Mouse (Mus musculus): ENCODE measurements around the gene Olfr812. TPM values are rescaled to one million over a fixed set of nuclear protein-coding genes. Genes with fewer than 3 reads are reported as not detected.
"Not testable (repeated sequence)": the region's sequence is repeated elsewhere in the genome, so short reads cannot be mapped to it uniquely, and the experiment has no call there.

Gene Olfr812
- total RNA-seq (2021): not detected
- long read RNA-seq, experiment 1: 0 reads
- long read RNA-seq, experiment 2: 0 reads

DNA sequence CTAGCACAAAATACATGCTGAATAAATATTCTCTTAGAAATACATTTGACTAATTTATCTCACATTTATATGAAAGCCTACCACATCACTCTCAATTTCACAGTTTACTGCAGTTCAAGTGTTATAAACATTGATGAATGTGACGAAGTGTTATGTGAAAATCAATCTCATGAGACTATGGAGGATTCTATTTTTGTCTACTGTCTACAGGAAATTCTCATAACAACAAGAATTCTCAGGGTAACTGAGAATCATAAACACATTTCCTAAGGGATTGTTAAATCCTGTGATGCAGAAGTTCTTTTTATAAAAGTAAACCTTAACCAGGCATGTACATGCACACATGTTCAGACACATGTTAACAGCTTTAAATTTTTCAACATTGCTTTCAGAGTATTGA, at the start of gene Olfr812:
Olfr812 (minus strand) TSS at position 101 of the 400 bp plus-strand sequence.
- intact Hi-C loops (cut with DNase I): no loop called here

DNA sequence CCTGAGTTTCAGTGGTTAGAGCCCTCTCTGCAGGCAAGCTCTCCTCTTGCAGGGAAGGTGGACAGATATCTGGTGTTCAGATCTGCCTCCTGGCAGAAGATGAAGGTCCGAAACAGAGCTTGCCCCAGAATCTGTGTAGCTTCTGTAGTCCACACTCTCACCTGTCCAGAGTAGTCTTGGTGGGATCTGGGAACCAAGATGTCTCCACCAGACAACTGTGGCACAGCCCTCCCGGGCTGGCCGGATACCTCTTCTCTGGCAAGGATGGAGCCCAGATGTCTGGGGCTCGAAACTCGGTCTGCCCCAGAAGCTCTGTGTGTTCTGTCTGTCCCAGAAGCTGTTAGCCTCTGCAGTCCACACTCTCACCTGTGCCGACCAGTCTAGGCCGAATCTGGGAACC, 40.0 kb upstream of the Olfr812 start:
- intact Hi-C loops (cut with DNase I): no loop called here

More for the DNA sequence above, at the start of gene Olfr812:
- no peak for DNase-seq (ENCODE audit: low spot score in 2 of 2)

GRCm38 (mm10) chr10:129885496-129885895, 39.6 kb upstream of the Olfr812 start:
- intact Hi-C loops (cut with DNase I); DNase-seq (ENCODE audit: low spot score in 2 of 2): not testable (repeated sequence)

More for the DNA sequence above, 40.0 kb upstream of the Olfr812 start:
- DNase-seq (ENCODE audit: low spot score in 2 of 2): no peak

GRCm38 (mm10) chr10:129879751-129880150, 33.9 kb upstream of the Olfr812 start, which contains the start of gene Olfr814:
Gene Olfr814, minus strand, starts transcription at chr10:129879851.
- intact Hi-C loops (cut with DNase I); DNase-seq (ENCODE audit: low spot score in 2 of 2): not testable (repeated sequence)

GRCm38 (mm10) chr10:129855067-129855466, 9.2 kb upstream of the Olfr812 start, which contains the start of gene Olfr813:
Gene Olfr813, plus strand, starts transcription at chr10:129855367.
- intact Hi-C loops (cut with DNase I): no loop called here
- no peak for DNase-seq (ENCODE audit: low spot score in 2 of 2)

- intact Hi-C loops (cut with DNase I): no loop called here
- no peak for DNase-seq (ENCODE audit: low spot score in 2 of 2)
Measured at GRCm38 (mm10) chr10:129847343-129847742, 1.4 kb upstream of the Olfr812 start.

DNA sequence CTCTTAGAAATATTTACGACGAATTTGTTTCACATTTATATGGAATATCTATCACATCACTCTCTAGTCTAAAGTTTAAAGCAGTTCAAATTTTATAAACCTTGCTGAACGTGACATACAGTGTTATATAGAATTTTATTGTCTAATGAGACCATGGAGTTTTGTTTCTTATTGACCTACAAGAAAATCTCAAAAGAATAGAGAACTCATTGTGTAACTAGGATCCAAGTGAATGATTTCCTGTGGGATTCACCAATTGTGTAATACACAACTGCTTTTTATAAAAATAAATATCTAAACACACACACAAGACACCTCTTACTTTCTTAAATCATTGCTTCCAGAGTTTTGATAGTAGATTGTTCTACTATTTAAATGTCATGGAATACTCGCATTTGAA, 41.6 kb downstream of the Olfr812 start, which contains the start of gene Olfr811:
Olfr811 (minus strand) TSS at position 101 of the 400 bp plus-strand sequence.
- intact Hi-C loops (cut with DNase I): no loop called here
- DNase-seq (ENCODE audit: low spot score in 2 of 2): no peak

DNA sequence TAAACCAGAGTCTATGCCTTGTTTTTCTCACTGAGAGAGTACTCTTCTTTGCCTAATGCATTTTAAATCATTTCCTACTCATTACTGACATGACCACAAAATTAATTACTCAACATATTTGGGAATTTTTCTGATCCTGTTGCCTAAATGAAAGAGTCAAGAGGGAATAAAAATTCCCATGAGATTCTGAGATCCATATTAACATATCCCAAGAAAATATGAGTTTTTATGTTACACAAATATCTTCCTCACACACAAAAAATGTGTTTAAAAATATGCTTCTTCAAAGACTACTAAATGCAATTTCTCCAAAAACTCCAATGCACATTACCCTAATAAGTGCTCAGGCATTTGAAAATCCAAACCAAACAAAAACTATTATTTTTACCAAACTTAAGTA, 51.1 kb downstream of the Olfr812 start, which contains the start of gene Olfr810:
Olfr810 (minus strand) TSS at position 101 of the 400 bp plus-strand sequence.
- DNase-seq (ENCODE audit: low spot score in 2 of 2): no peak
- intact Hi-C loops (cut with DNase I): no loop called here

Other genes with a start within 250 kb of the Olfr812 start
- gene Olfr796, start 233.5 kb downstream of the Olfr812 start, total RNA-seq (2021): not detected
- not detected for gene Olfr798, start 218.2 kb downstream of the Olfr812 start, total RNA-seq (2021)
- gene Olfr799, start 208.6 kb downstream of the Olfr812 start, total RNA-seq (2021): not detected
- gene Olfr800, start 188.4 kb downstream of the Olfr812 start, total RNA-seq (2021): not detected
- not detected for gene Olfr801, start 172.2 kb downstream of the Olfr812 start, total RNA-seq (2021)
- gene Olfr802, start 157.9 kb downstream of the Olfr812 start, total RNA-seq (2021): under 1 TPM; 0.06 to 0.22 TPM
- not detected for gene Olfr803, start 151.8 kb downstream of the Olfr812 start, total RNA-seq (2021)
- not detected for gene Olfr804, start 142.9 kb downstream of the Olfr812 start, total RNA-seq (2021)
- not detected for gene Olfr805, start 116.7 kb downstream of the Olfr812 start, total RNA-seq (2021)
- gene Olfr806, start 104.2 kb downstream of the Olfr812 start, total RNA-seq (2021): not detected
- gene Olfr807, start 88.3 kb downstream of the Olfr812 start, total RNA-seq (2021): not detected
- not detected for gene Olfr808, start 80.6 kb downstream of the Olfr812 start, total RNA-seq (2021)
- not detected for gene Olfr809, start 71.5 kb downstream of the Olfr812 start, total RNA-seq (2021)
- gene Olfr810, start 51.2 kb downstream of the Olfr812 start, total RNA-seq (2021): not detected
- not detected for gene Olfr811, start 41.7 kb downstream of the Olfr812 start, total RNA-seq (2021)
- not detected for gene Olfr813, start 9.3 kb upstream of the Olfr812 start, total RNA-seq (2021)
- not detected for gene Olfr814, start 33.8 kb upstream of the Olfr812 start, total RNA-seq (2021)
- not detected for gene Olfr815, start 59.8 kb upstream of the Olfr812 start, total RNA-seq (2021)
- not detected for gene Olfr816, start 69.5 kb upstream of the Olfr812 start, total RNA-seq (2021)
- gene Olfr818, start 103.0 kb upstream of the Olfr812 start, total RNA-seq (2021): not detected
- not detected for gene Olfr819, start 121.2 kb upstream of the Olfr812 start, total RNA-seq (2021)
- not detected for gene Olfr247, start 130.0 kb upstream of the Olfr812 start, total RNA-seq (2021)
- gene Gm10310, start 139.0 kb upstream of the Olfr812 start, total RNA-seq (2021): not detected
- gene Olfr820, start 166.5 kb upstream of the Olfr812 start, total RNA-seq (2021): not detected
- gene Olfr821, start 184.3 kb upstream of the Olfr812 start, total RNA-seq (2021): not detected
- gene Olfr822, start 225.1 kb upstream of the Olfr812 start, total RNA-seq (2021): not detected